Mouse (Mus musculus) MEL (cell line): Measurements from ENCODE around the gene Nup88.

ENCODE experiments used
- ETS1 ChIP-seq: IDR thresholded peaks from 2 replicates; pipeline ENCODE4 v1.6.1; 2012; ENCODE audit warnings: low read depth, mild to moderate bottlenecking, inconsistent platforms, low read length, improper control_type of control experiment, moderate library complexity
- KAT2A ChIP-seq: conservative IDR thresholded peaks from 2 replicates; pipeline ENCODE4 v1.6.1; 2012; ENCODE audit warnings: low read depth, low read length, improper control_type of control experiment, inconsistent platforms
- MYC ChIP-seq: IDR thresholded peaks from 2 replicates; pipeline ENCODE4 v1.6.1; 2011; ENCODE audit warnings: low read depth, mild to moderate bottlenecking, low read length, improper control_type of control experiment, moderate library complexity
- USF1 ChIP-seq: IDR thresholded peaks from 2 replicates; pipeline ENCODE4 v1.6.1; 2014; ENCODE audit warnings: low read depth, mild to moderate bottlenecking, inconsistent platforms, low read length, improper control_type of control experiment, moderate library complexity
- ZNF384 ChIP-seq: IDR thresholded peaks from 2 replicates; pipeline ENCODE4 v1.6.1; 2012; ENCODE audit warnings: low read depth, mild to moderate bottlenecking, inconsistent platforms, low read length, improper control_type of control experiment

DNA sequence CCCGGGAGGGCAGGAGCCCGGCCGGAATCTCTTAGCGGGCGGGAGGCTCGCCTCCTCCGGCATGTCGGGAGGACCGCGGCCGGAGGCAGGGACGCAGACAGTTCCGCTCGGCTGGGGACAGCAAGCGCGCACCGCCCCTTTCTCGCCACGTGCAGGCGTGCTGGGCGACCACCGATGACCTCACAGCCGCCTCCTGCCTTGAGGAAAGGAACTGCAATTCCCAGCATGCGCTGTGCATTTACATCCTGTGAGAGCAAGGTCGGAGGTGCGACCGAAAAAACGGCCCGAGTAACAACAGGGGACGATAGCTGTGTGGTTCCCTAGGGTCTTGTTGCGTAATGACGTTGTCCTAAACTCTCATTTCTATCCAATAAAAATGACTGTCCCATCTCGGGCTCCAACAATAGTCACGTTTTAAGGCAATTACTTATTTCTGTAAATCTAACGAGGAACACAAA lies 34.6 kb upstream of the Nup88 start, which contains the start of gene Dhx33:
- peak; percentile 88 for TF ChIP-seq USF1
- TF ChIP-seq ZNF384, result peak; percentile 49; the same call in 1 of the 2 replicates
- TF ChIP-seq KAT2A, result peak; percentile 100
- peak; percentile 98 for TF ChIP-seq MYC
- TF ChIP-seq ETS1, result peak; percentile 83
